Mouse (Mus musculus): ENCODE data around the gene Hist1h2bq.
A peak's percentile ranks its signal among the peaks of the same experiment; 100 is the strongest.
"Not testable (repeated sequence)": the region's sequence is repeated elsewhere in the genome, so short reads cannot be mapped to it uniquely, and the experiment has no call there.

Gene Hist1h2bq

GRCm38 (mm10) chr13:21830344-21830743, 20.3 kb upstream of the Hist1h2bq start:
- H3K4me1 ChIP-seq (replicated peaks; ENCODE audit: low read depth, low read length) = peaks cover 47% of the 10 kb centered on the region

GRCm38 (mm10) chr13:21828511-21828910, 18.5 kb upstream of the Hist1h2bq start:
- Histone ChIP-seq H3K27me3 (ENCODE audit: insufficient read depth, low read length) (no peaks in the 10 kb centered on the region), H3K4me3 (replicated peaks; ENCODE audit: low read length) (no peak overlapping the region), H3K36me3 (ENCODE audit: insufficient read depth, low read length) (no peaks in the 10 kb centered on the region), H3K9me3 (ENCODE audit: low read length) (no peaks in the 10 kb centered on the region), H3K4me1 (replicated peaks; ENCODE audit: low read depth, low read length) (peaks cover 48% of the 10 kb centered on the region)
- no peak for TF ChIP-seq CTCF (conservative IDR thresholded peaks at IDR 0.05; ENCODE audit: low read length)
- no peak for TF ChIP-seq POU5F1 (IDR thresholded peaks at IDR 0.05; ENCODE audit: borderline replicate concordance, low read length)
- TF ChIP-seq NANOG (IDR thresholded peaks at IDR 0.05; ENCODE audit: borderline replicate concordance, low read length) = no peak

More at GRCm38 (mm10) chr13:21830344-21830743, 20.3 kb upstream of the Hist1h2bq start:
- no peaks in the 10 kb centered on the region for H3K27me3 ChIP-seq (ENCODE audit: insufficient read depth, low read length)
- 0 out of 2 replicates have a peak overlapping the region, but pooled peaks have one; percentile 3 for H3K4me3 ChIP-seq (replicated peaks; ENCODE audit: low read length)
- H3K36me3 ChIP-seq (ENCODE audit: insufficient read depth, low read length) = no peaks in the 10 kb centered on the region
- H3K9me3 ChIP-seq (ENCODE audit: low read length) = no peaks in the 10 kb centered on the region
- no peak for TF ChIP-seq POU5F1 (IDR thresholded peaks at IDR 0.05; ENCODE audit: borderline replicate concordance, low read length)
- TF ChIP-seq CTCF (conservative IDR thresholded peaks at IDR 0.05; ENCODE audit: low read length) = no peak
- TF ChIP-seq NANOG (IDR thresholded peaks at IDR 0.05; ENCODE audit: borderline replicate concordance, low read length) = no peak

GRCm38 (mm10) chr13:21820082-21820890, 10.3 kb upstream of the Hist1h2bq start:
- not testable (repeated sequence) for H3K27me3 ChIP-seq (ENCODE audit: insufficient read depth, low read length); H3K9me3 ChIP-seq (ENCODE audit: low read length); H3K36me3 ChIP-seq (ENCODE audit: insufficient read depth, low read length)
- peaks cover 22% of the 10 kb centered on the region for H3K4me1 ChIP-seq (replicated peaks; ENCODE audit: low read depth, low read length)
- 0 out of 2 replicates have a peak overlapping the region, but pooled peaks have one; percentile 18 for H3K4me3 ChIP-seq (replicated peaks; ENCODE audit: low read length)

GRCm38 (mm10) chr13:21812092-21812491, 2.1 kb upstream of the Hist1h2bq start:
- not testable (repeated sequence) for H3K36me3 ChIP-seq (ENCODE audit: insufficient read depth, low read length); H3K4me3 ChIP-seq (replicated peaks; ENCODE audit: low read length); H3K9me3 ChIP-seq (ENCODE audit: low read length); H3K4me1 ChIP-seq (replicated peaks; ENCODE audit: low read depth, low read length); H3K27me3 ChIP-seq (ENCODE audit: insufficient read depth, low read length)

GRCm38 (mm10) chr13:21811539-21811938, 1.5 kb upstream of the Hist1h2bq start, which contains the start of gene Hist1h4m:
Gene Hist1h4m (plus strand): TSS chr13:21811746.
- H3K36me3 ChIP-seq (ENCODE audit: insufficient read depth, low read length); H3K4me1 ChIP-seq (replicated peaks; ENCODE audit: low read depth, low read length); H3K4me3 ChIP-seq (replicated peaks; ENCODE audit: low read length); H3K27me3 ChIP-seq (ENCODE audit: insufficient read depth, low read length); H3K9me3 ChIP-seq (ENCODE audit: low read length): not testable (repeated sequence)

GRCm38 (mm10) chr13:21811074-21811473, 1.1 kb upstream of the Hist1h2bq start:
- H3K36me3 ChIP-seq (ENCODE audit: insufficient read depth, low read length); H3K4me3 ChIP-seq (replicated peaks; ENCODE audit: low read length); H3K9me3 ChIP-seq (ENCODE audit: low read length); H3K4me1 ChIP-seq (replicated peaks; ENCODE audit: low read depth, low read length); H3K27me3 ChIP-seq (ENCODE audit: insufficient read depth, low read length): not testable (repeated sequence)

- H3K4me3 ChIP-seq (replicated peaks; ENCODE audit: low read length); H3K9me3 ChIP-seq (ENCODE audit: low read length); H3K27me3 ChIP-seq (ENCODE audit: insufficient read depth, low read length); H3K36me3 ChIP-seq (ENCODE audit: insufficient read depth, low read length); H3K4me1 ChIP-seq (replicated peaks; ENCODE audit: low read depth, low read length): not testable (repeated sequence)
Measured at GRCm38 (mm10) chr13:21803058-21803457, 6.9 kb downstream of the Hist1h2bq start.

GRCm38 (mm10) chr13:21797163-21797562, 12.8 kb downstream of the Hist1h2bq start:
- H3K4me1 ChIP-seq (replicated peaks; ENCODE audit: low read depth, low read length); H3K36me3 ChIP-seq (ENCODE audit: insufficient read depth, low read length); H3K9me3 ChIP-seq (ENCODE audit: low read length); H3K4me3 ChIP-seq (replicated peaks; ENCODE audit: low read length); H3K27me3 ChIP-seq (ENCODE audit: insufficient read depth, low read length): not testable (repeated sequence)

- TF ChIP-seq CTCF (conservative IDR thresholded peaks at IDR 0.05; ENCODE audit: low read length) (no peak), NANOG (IDR thresholded peaks at IDR 0.05; ENCODE audit: borderline replicate concordance, low read length) (no peak), POU5F1 (IDR thresholded peaks at IDR 0.05; ENCODE audit: borderline replicate concordance, low read length) (no peak)
- H3K36me3 ChIP-seq (ENCODE audit: insufficient read depth, low read length) = no peaks in the 10 kb centered on the region
- H3K27me3 ChIP-seq (ENCODE audit: insufficient read depth, low read length) = no peaks in the 10 kb centered on the region
- peaks cover 22% of the 10 kb centered on the region for H3K4me1 ChIP-seq (replicated peaks; ENCODE audit: low read depth, low read length)
- H3K9me3 ChIP-seq (ENCODE audit: low read length) = no peaks in the 10 kb centered on the region
- H3K4me3 ChIP-seq (replicated peaks; ENCODE audit: low read length) = no peak overlapping the region
Measured at GRCm38 (mm10) chr13:21795584-21795983, 14.4 kb downstream of the Hist1h2bq start.
